Mouse (Mus musculus) right cerebral cortex, postnatal 4 days (tissue): ENCODE measurements around the gene Tnr.
A peak's percentile ranks its signal among the peaks of the same experiment; 100 is the strongest.

ENCODE experiments used
- DNase-seq: peaks from one replicate; pipeline ENCODE4 v3.0.0-alpha.2; 2022

Tnr gene

GRCm38 (mm10) chr1:159567171-159567570 lies 43.6 kb downstream of the Tnr start:
- DNase-seq, result no peak

GRCm38 (mm10) chr1:159570270-159570669 lies 46.7 kb downstream of the Tnr start:
- no peak for DNase-seq

DNA sequence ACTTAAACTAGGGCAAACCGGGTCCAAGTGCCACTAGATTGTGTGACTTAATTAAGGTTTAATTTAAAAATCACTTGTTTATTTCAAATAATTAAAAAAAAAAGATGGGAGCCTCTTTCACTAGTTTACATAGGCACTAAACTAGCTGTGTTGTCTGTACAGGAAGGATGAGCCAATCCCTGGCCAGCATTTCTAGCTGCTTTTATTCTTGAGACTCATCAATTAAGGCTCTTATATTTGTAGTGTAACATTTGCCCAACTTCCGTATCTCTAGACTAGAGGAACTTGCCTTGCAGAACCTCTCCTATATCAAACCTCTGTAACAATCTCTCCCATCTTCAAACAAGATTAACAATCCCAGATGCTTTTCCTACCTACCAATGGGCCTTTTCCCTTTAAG lies 47.3 kb downstream of the Tnr start:
- no peak for DNase-seq

DNA sequence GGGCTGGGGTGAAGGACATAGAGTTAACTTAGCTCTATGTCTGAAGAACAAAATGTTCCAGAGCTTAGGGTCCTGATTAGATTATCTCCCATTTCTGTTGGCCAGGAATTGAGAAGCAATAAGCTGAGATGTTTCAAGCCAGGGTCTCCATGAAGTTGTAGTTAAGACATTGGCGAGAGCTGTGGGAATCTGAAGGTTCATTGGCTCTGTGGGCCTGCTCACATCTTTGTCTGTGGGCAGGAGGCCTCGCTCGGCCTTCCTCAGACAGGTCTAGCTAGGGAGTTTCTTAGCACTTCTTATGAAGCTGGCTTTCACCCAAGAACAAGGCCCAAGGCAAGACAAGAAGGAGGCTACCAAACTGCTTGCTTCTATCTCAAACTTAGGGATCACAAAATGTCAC lies 48.4 kb downstream of the Tnr start:
- DNase-seq, result no peak

DNA sequence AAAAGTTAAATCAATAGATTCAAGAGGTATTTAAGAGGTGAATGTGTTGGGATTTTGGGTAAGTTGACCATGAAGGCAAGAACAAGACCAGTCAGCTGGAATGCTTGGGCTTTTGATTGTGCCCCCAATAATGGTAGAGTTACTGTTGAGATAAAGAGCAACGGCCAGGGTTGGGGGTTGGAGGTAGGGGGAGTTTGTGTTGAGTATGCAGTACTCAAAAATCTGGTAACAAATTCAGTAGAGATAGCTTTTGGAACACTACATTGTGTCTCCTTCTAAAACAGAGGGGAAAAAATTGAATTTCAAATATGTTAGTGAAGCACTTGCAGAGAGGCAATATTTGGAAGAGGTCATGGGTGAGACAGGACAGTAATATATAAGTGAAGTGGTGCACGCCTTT lies 49.5 kb downstream of the Tnr start:
- no peak for DNase-seq

DNA sequence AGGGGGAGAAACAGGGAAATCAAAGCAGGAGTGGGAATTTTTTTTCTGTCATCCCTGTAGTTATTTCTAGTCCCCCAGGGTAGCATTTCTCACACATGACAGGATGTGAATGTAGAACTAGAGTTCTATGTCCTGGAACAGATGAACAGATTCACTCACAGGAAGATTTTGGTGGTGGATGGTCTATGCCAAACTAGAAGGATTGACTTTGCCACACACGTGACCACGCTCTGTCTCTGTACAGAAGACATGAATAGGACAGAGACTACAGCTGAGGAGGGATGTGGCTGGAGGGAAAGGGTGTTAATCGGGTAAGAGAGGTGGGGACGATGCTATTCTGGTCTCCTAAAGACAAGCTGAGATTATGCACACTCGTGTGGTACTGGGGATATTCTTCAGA lies 51.1 kb downstream of the Tnr start:
- no peak for DNase-seq

DNA sequence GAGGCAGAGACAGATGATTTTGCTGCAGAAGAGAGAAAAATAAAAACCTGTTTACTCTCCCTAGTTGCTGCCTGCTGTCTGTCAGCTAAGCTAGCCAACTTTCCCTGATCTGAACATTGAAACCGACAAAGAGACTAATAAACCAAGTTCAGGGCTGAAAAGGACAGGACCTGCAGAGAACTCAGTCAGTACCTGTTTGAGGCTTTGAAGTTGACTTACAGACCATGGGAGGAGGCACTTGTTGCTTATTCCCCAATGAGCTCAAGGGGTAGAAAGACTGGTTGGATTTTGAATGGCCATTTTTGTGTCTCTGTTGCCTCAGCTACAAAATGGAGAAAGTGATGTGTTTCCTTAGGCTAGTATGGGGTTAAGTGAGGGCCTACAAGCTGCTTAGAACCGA lies 52.7 kb downstream of the Tnr start:
- DNase-seq, result no peak

DNA sequence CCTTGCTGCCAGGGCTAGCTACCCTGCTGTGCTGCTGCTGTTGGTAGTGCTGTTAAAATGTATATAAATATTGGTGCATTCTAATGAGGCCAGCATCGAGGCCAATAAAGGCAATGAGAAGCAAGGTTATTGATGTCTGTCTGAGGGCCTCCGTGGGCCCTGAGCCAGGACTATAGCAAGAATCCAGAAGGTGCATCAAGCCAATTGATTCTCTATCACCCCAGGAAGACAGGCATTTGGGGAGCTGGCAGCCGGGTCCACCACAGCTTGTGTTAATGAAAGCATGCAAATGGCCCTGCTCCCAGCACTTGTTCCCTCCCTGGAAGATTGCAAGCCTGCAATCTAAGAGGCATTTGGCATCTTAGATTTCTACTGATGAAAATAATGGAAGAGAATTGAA lies 54.8 kb downstream of the Tnr start:
- no peak for DNase-seq

DNA sequence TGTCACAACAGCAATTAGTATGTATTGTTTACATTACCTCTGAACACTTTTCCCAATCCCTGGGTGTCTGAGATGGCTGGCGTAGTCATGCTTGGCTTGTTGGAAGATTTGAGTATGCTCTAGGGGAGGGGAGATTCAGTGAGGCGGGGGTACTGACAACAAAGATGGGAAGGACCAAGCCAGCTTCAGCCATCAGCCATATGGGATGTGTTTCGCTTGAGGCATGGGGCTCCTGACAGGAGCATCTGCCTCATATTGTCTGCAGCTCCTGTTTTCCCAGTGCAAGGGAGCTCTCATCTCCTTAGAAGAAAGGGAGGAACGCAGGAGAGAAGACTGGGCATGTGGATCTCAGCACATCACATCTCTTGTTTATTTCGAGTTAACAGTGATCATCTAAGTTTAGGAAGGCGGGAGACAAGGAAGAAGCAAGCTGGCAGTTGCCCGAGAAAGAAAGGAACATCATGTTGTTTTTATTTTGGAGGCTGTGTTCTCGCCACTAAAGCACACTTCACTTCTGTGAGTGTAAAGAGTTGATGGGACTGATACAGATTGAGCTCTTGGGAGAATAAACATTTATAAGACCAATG lies 56.9 kb downstream of the Tnr start:
- no peak for DNase-seq

DNA sequence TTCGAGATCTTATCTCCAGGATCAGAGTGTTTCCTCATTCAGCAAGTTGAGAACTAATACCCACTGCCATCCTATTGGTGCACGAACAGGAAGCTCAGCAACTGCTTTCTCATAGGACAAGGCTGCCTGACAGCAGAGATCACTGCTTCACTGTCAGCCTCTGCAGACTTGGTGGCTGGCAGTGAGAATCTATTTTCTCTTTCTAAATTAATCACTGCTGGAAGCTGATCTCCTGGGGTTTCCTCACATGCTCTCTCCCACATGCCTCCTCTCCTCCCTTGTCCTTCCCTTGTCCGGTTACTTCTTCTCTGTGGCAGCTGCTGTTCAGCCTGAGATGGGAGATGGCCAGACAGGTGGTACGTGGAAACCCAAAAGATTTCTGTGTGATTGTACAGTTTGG lies 60.3 kb downstream of the Tnr start:
- DNase-seq, result no peak

DNA sequence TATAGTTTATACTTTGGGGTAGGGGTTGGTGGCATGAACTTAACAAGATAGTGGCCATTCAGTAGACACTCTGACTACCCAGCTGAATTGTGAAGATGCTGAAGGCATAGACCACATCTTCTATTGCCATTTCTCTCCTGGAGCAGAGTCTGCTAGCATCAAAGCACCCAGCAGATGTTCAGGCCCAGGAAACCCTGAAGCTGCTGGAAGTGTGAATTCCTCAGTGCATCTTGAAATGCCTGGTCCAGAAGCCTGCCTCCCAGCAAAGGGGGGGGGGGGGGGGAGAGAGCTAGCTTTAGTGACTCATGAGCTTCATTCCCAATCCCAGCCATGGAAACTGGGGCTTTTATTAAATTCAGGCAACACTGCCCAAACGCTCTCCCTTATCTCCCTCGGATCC lies 65.2 kb downstream of the Tnr start:
- DNase-seq, result no peak

DNA sequence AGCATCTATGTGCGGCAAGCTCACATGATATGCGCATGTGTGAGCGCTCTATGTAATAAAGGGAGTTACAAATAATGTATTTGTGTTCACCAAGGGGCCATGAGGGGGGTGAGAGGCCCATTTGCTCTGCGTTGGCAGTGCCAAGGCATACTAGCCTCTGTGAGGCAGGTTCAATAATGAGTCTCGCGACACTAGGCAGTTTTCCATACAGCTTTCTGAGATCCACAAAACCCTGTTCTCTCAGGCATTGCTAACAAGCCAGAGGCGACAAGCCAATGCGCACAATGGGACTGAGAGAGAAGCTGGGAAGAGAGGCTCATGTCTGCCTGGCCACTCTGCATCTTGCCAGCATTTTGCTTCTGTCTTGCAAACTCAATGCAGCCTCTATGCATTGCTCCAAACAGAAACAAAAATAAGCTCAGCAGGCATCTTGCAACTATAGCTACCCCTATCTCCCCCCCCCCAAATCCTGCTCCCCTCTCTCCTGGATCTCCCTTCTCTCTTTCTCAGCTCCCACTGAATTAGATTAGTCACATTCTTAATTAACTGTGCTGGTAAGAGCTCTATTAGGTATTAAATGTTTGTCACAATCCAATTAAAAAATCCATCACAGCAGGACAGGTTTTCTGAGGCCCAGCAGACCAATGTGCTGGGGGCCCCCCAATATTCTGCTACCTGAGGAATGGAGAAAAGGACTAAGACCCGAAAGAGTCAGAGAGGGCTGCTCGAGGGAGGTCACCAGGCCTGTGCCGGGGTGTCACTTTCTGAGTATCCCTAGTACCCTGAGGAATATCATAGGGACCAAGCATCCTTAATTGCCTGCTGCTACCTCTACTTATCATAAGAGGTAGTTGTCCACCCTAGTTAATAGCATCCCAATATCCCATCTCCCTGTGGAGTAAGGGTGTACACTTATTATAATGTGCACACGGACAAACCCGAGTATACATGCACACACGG lies 70.8 kb downstream of the Tnr start:
- no peak for DNase-seq

DNA sequence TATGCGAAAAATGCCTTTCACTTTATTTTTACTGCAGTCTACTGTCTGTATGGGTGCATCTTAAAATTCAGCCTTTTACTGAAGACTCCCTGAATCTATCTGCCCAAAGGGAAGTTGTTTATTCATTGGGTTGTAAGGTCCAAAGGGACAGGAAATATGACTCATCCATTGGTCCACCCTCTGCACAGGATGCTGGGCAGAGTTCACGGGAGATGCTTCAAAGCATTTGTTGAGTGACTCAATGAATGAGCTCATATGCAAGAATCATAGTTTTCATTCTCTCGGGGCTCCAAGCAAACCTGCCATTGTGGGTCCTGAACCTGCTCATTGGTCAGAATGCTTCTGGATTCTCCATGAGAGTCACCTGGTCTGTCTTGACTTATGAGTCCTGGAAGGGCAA lies 72.2 kb downstream of the Tnr start:
- no peak for DNase-seq

- DNase-seq, result no peak
Measured at GRCm38 (mm10) chr1:159596640-159597039, 73.1 kb downstream of the Tnr start.

DNA sequence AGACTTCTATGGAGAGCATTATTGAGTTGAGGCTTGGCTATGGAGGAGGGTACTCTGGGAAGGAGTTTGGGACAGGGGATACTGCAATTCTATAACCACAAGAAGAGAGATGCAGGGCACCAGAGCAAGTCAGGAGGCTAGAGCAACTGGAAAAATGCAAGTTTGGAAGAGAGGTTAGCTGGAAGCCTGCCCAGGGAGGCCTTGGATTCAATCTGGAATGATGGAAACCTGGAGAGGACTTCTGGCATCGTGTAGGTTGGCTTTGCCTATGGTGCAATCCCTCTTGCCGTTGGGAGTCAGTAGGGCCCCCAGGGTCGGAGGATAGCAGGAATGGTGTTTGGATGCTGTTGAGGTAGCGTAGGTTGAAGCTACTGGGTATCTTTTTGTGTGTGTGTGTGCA lies 90.0 kb downstream of the Tnr start:
- no peak for DNase-seq

GRCm38 (mm10) chr1:159614062-159614601 lies 90.6 kb downstream of the Tnr start:
- no peak for DNase-seq

GRCm38 (mm10) chr1:159614644-159615431 lies 91.3 kb downstream of the Tnr start:
- peak; percentile 42 for DNase-seq

- peak; percentile 29 for DNase-seq
Measured at GRCm38 (mm10) chr1:159615686-159616085, 92.1 kb downstream of the Tnr start.

- DNase-seq, result no peak
Measured at GRCm38 (mm10) chr1:159619205-159619604, 95.6 kb downstream of the Tnr start.

DNA sequence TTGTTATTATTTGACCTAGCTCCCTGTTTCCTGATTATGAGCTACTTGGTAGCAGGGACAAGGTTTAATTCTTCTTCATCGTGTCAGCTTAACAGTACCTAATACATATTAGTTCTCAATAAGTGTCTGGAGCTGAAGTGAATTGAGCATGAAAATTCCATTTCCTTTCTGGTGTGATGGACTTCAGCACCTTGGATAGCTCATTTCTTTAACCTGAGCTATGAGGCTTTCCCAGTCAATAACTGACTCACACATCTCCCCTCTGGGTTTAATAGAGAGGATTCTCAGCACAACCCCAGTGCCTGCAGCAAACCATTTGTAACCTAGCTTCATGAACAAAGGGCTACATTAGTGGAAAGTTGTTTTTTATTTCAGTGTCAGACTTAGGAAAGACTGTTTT lies 97.8 kb downstream of the Tnr start:
- DNase-seq, result no peak

GRCm38 (mm10) chr1:159629119-159629518 lies 105.5 kb downstream of the Tnr start:
- no peak for DNase-seq

DNA sequence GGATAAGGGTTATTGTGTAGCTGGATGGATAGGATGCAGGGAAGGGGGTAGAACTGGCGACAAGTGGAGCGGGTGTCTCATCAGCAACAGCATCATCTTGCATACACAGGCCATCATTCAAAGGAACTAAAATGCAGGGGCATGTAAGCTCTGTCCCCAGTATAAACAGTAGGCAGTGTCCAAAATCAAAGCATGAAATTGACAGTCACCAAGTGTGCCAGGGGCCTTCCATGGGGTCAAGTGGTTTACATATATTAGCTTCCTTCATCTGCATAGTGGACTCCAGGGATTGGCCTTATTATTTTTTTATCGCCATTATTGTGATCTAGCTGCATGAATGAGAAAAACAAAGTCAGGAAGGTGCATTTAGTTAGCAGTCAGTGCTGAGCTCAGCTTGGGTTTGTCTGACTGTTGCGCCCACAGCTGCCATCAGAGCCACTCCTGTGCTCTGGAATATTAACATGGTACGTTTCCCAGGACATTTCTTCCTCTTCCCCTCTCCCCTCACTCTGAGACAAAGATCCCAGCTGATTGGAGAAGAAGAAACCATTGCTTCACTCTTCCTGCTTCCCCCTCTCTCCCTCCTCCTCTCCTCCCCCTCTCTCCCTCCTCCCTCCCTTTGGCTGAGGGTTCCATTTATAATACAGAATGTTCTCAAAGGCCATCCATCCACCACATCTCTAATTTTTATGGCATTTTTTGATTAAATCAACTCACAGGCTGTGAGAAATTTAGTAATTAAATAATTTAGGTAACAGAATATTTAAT lies 106.4 kb downstream of the Tnr start:
- DNase-seq, result no peak

- DNase-seq, result no peak
Measured at GRCm38 (mm10) chr1:159632558-159632957, 109.0 kb downstream of the Tnr start.
